Mouse (Mus musculus): ENCODE measurements around the gene Gm21762.
"Not testable (repeated sequence)": the region's sequence is repeated elsewhere in the genome, so short reads cannot be mapped to it uniquely, and the experiment has no call there.

The Gm21762 gene

GRCm38 (mm10) chr13:120215847-120216246 is at the start of gene Gm21762:
TSS of gene Gm21762 (minus strand) at chr13:120215947.
- CTCF ChIA-PET, POLR2A ChIA-PET: not testable (repeated sequence)

DNA sequence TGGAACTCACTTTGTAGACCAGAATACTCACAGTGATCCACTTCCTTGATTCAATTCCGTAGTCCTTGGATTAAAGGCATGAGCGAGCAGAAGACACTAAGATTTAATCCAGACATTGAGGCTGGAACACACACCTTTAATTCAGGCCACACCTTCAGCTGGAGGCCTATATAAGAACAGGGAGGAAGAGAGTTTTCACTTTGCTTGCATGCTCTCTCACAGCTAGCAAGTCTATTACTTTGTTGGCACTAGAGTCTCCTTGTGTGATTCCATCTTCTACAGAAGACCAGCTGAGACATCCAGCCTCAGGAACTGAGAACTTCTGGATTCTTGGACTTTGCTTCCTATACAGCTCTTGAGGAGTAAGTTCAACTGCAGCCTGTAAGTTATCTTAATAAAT is 47.1 kb upstream of the Gm21762 start, which contains the start of gene AF067061:
Gene AF067061, plus strand, starts transcription at position 245 of the 400 bp plus-strand sequence.
- POLR2A ChIA-PET, CTCF ChIA-PET: not testable (repeated sequence)

DNA sequence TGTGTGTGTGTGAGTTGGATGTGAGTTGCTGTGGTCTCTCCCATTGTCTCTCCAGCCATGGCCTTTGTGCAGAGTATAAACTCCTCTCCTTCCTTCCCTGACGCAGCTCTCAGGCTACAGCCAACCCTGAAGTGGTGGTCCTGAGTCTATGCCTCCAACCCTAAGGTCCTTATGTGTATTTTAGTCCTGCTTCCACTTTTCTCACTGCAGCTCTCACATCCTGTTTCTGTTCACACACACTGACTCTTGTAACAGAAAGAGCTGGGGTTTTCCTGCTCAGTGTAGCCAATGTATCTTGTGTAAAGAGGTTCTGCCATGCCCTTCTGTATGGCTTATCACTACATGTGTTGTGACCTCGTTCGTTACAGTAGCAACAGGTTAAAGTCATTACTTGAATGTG is 44.0 kb upstream of the Gm21762 start:
- CTCF ChIA-PET, POLR2A ChIA-PET: not testable (repeated sequence)

- POLR2A ChIA-PET, CTCF ChIA-PET: not testable (repeated sequence)
Measured at GRCm38 (mm10) chr13:120258817-120259658, 43.3 kb upstream of the Gm21762 start.

- CTCF ChIA-PET, POLR2A ChIA-PET: not testable (repeated sequence)
Measured at GRCm38 (mm10) chr13:120251208-120251924, 35.6 kb upstream of the Gm21762 start.

GRCm38 (mm10) chr13:120238811-120239210 is 23.1 kb upstream of the Gm21762 start, which contains the start of gene Gm21731:
TSS of gene Gm21731 (plus strand) at chr13:120239111.
- POLR2A ChIA-PET: not testable (repeated sequence)
- CTCF ChIA-PET: interaction anchor here in 1 of 4 experiments (0.6 kb wide), 1 partner anchor 490 kb away, joined by 3 read pairs; no protein-coding TSS in a partner anchor

DNA sequence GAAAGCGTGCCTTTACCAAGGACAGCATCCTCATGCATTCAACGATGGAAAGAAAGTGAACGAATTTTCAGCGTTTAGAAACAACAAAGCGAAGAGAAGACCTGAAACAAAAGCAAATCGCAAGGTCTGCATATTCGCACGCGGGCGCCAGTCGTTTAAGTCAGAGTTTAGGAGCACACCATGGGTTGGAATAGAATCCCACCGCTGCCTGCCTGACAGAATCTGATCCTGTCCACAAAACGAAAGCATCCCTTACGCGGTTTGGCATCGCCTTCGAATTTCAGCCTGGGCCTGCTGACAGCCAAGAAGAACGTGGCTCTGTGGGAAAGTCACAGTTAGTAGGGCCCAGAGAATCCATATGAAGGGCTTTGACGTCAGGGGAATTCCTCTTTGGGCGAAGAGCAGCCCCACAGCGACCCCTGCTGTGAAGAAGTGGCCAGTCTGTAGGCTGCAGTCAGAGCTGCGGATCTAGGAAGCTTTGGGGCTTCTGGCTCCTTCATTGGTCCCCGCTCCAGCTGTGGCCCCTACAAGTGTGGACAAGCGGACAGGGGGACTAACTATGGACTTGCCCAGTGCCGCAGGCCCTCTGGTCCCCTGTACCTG is 16.8 kb upstream of the Gm21762 start:
- CTCF ChIA-PET, POLR2A ChIA-PET: not testable (repeated sequence)

DNA sequence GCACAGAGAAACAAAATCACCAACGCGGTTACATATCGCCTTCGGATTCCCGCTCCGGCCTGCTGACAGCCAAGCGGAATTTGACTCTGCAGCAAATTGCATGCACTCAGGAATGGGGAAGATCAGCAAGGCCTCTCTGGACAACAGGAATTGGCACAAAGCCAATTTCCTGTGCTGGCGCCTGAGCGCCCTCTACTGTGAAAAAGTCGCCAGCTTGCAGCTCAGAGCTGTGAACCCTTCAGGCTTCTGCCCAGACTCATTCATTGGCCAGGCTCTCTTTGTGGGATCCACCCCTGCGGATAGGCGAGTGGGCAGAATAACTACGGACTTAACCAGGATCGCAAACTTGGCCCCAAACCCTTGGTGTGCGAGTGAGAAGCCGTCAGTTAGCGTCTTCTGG is 16.1 kb upstream of the Gm21762 start:
- CTCF ChIA-PET, POLR2A ChIA-PET: not testable (repeated sequence)

GRCm38 (mm10) chr13:120223012-120223659 is 7.4 kb upstream of the Gm21762 start:
- POLR2A ChIA-PET, CTCF ChIA-PET: not testable (repeated sequence)

GRCm38 (mm10) chr13:120220922-120221321 is 5.2 kb upstream of the Gm21762 start:
- POLR2A ChIA-PET, CTCF ChIA-PET: not testable (repeated sequence)

GRCm38 (mm10) chr13:120196189-120196821 is 19.4 kb downstream of the Gm21762 start:
- POLR2A ChIA-PET, CTCF ChIA-PET: not testable (repeated sequence)

GRCm38 (mm10) chr13:120172133-120172532 is 43.6 kb downstream of the Gm21762 start, which contains the start of gene Gm21818:
TSS of gene Gm21818 (plus strand) at chr13:120172433.
- CTCF ChIA-PET, POLR2A ChIA-PET: not testable (repeated sequence)

DNA sequence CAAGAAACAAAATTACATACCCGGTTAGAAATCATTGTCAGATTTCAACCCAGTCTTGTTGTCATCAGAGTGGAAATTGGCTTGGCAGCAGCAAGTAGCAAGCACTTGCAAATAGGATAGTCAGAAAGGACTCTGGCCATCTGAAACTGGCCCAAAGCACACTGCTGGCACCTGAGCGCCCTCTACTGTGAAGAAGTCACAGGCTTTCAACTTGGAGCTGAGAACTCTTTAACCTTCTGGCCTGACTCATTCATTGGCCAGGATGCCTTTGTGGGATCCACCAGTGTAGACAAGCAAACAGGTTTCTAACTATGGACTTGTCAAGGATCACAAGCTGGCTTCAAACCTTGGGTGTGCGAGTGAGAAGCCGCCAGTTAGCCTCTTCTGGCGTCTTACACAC is 47.4 kb downstream of the Gm21762 start:
- CTCF ChIA-PET: interaction anchor here in 1 of 4 experiments (0.5 kb wide), 1 partner anchor 27 kb away, joined by 6 read pairs; no protein-coding TSS in a partner anchor
- POLR2A ChIA-PET: not testable (repeated sequence)
